Mouse (Mus musculus) cortical plate, adult 2 months (tissue): Measurements from ENCODE around the gene D930007J09Rik.

Experiments used
- CTCF ChIP-seq: fragments of 200-500 bp; IDR thresholded peaks from 2 replicates; pipeline ENCODE4 v1.5.1; 2011; ENCODE audit warnings: mild to moderate bottlenecking, control low read depth, low read length; ENCODE audit not compliant: insufficient read depth; ENCODE audit errors: extremely low read depth
- POLR2A ChIP-seq: fragments of 200-500 bp; IDR thresholded peaks from 2 replicates; pipeline ENCODE4 v1.6.1; 2011; ENCODE audit warnings: mild to moderate bottlenecking, low read length, control low read depth; ENCODE audit not compliant: insufficient read depth; ENCODE audit errors: extremely low read depth

- no peak for TF ChIP-seq CTCF
- no peak for TF ChIP-seq POLR2A
Observed at GRCm38 (mm10) chr13:32759036-32759435, 43.6 kb downstream of the D930007J09Rik start.
